Mouse (Mus musculus): ENCODE measurements at regions not wholly inside any gene's neighbourhood (a gene's known extent, or its start where the extent isn't known, plus 50 kb on each side); places are given as distances from the start of the nearest gene placed in this dataset.

GRCm38 (mm10) chr8:115626396-115627136 lies 81.0 kb downstream of the Maf start:
- no peaks in the 10 kb centered on the region for H3K9me3 ChIP-seq (replicated peaks)
- H3K9ac ChIP-seq: no peak overlapping the region
- H3K4me1 ChIP-seq: no peaks in the 10 kb centered on the region; the same call in 1 of the 2 replicates
- no peak overlapping the region for H3K4me2 ChIP-seq
- 47% methylated on average over 7 of the region's 7 CpGs for WGBS (ENCODE audit: insufficient replicate concordance)
- no peaks in the 10 kb centered on the region for H3K36me3 ChIP-seq
- H3K4me3 ChIP-seq: no peak overlapping the region
- ATAC-seq: no peak
- no peaks in the 10 kb centered on the region for H3K27me3 ChIP-seq (replicated peaks)
- no peak overlapping the region for H3K27ac ChIP-seq

GRCm38 (mm10) chr8:115625072-115625471 lies 82.5 kb downstream of the Maf start:
- Histone ChIP-seq H3K4me3 (no peak overlapping the region), H3K9ac (no peak overlapping the region), H3K36me3 (no peaks in the 10 kb centered on the region), H3K4me1 (no peaks in the 10 kb centered on the region; the same call in 1 of the 2 replicates), H3K27ac (no peak overlapping the region), H3K9me3 (replicated peaks) (no peaks in the 10 kb centered on the region), H3K27me3 (replicated peaks) (no peaks in the 10 kb centered on the region), H3K4me2 (no peak overlapping the region)
- WGBS (ENCODE audit: insufficient replicate concordance): 74% methylated on average over 1 of the region's 1 CpGs
- no peak for ATAC-seq

- Histone ChIP-seq H3K4me3 (no peak overlapping the region), H3K27ac (no peak overlapping the region), H3K9me3 (replicated peaks) (no peaks in the 10 kb centered on the region), H3K9ac (no peak overlapping the region), H3K4me2 (no peak overlapping the region), H3K36me3 (no peaks in the 10 kb centered on the region), H3K27me3 (replicated peaks) (no peaks in the 10 kb centered on the region), H3K4me1 (no peaks in the 10 kb centered on the region)
- ATAC-seq: no peak
- 40% methylated on average over 13 of the region's 13 CpGs for WGBS (ENCODE audit: insufficient replicate concordance)
Observed at GRCm38 (mm10) chr8:115618049-115618760, 89.4 kb downstream of the Maf start.

GRCm38 (mm10) chr8:115616871-115617605 lies 90.6 kb downstream of the Maf start:
- Histone ChIP-seq H3K27me3 (replicated peaks) (no peaks in the 10 kb centered on the region), H3K36me3 (no peaks in the 10 kb centered on the region)
- no peak for ATAC-seq

GRCm38 (mm10) chr8:115613946-115614584 lies 93.5 kb downstream of the Maf start:
- no peak overlapping the region for H3K4me3 ChIP-seq

More at GRCm38 (mm10) chr8:115616871-115617605, 90.6 kb downstream of the Maf start:
- Histone ChIP-seq H3K9me3 (replicated peaks) (no peaks in the 10 kb centered on the region), H3K27ac (no peak overlapping the region), H3K4me1 (no peaks in the 10 kb centered on the region), H3K9ac (no peak overlapping the region), H3K4me2 (no peak overlapping the region), H3K4me3 (no peak overlapping the region)
- 73% methylated on average over 9 of the region's 9 CpGs for WGBS (ENCODE audit: insufficient replicate concordance)

GRCm38 (mm10) chr8:115612119-115612518 lies 95.5 kb downstream of the Maf start:
- H3K4me1 ChIP-seq: no peaks in the 10 kb centered on the region
- H3K27ac ChIP-seq: no peak overlapping the region
- WGBS (ENCODE audit: insufficient replicate concordance): 46% methylated on average over 3 of the region's 3 CpGs
- no peak overlapping the region for H3K4me3 ChIP-seq
- no peak overlapping the region for H3K4me2 ChIP-seq
- H3K27me3 ChIP-seq (replicated peaks): no peaks in the 10 kb centered on the region
- no peak for ATAC-seq
- no peak overlapping the region for H3K9ac ChIP-seq
- H3K36me3 ChIP-seq: no peaks in the 10 kb centered on the region
- no peaks in the 10 kb centered on the region for H3K9me3 ChIP-seq (replicated peaks)

More at GRCm38 (mm10) chr8:115613946-115614584, 93.5 kb downstream of the Maf start:
- Histone ChIP-seq H3K4me2 (no peak overlapping the region), H3K27me3 (replicated peaks) (no peaks in the 10 kb centered on the region), H3K4me1 (no peaks in the 10 kb centered on the region), H3K9ac (no peak overlapping the region), H3K36me3 (no peaks in the 10 kb centered on the region), H3K27ac (no peak overlapping the region), H3K9me3 (replicated peaks) (no peaks in the 10 kb centered on the region)
- no peak for ATAC-seq
- WGBS (ENCODE audit: insufficient replicate concordance): 28% methylated on average over 5 of the region's 5 CpGs

- Histone ChIP-seq H3K4me2 (no peak overlapping the region), H3K36me3 (no peaks in the 10 kb centered on the region), H3K9ac (no peak overlapping the region), H3K27me3 (replicated peaks) (no peaks in the 10 kb centered on the region), H3K4me3 (no peak overlapping the region), H3K4me1 (0 out of 2 replicates have a peak, but pooled peaks cover 6% of the 10 kb centered on the region), H3K9me3 (replicated peaks) (no peaks in the 10 kb centered on the region), H3K27ac (no peak overlapping the region)
- 65% methylated on average over 6 of the region's 6 CpGs for WGBS (ENCODE audit: insufficient replicate concordance)
- ATAC-seq: no peak
Observed at GRCm38 (mm10) chr8:115599771-115600170, 107.8 kb downstream of the Maf start.

- Histone ChIP-seq H3K9ac (no peak overlapping the region), H3K27me3 (replicated peaks) (no peaks in the 10 kb centered on the region), H3K27ac (no peak overlapping the region), H3K36me3 (no peaks in the 10 kb centered on the region), H3K9me3 (replicated peaks) (no peaks in the 10 kb centered on the region), H3K4me3 (no peak overlapping the region), H3K4me2 (no peak overlapping the region), H3K4me1 (0 out of 2 replicates have a peak, but pooled peaks cover 6% of the 10 kb centered on the region)
- WGBS (ENCODE audit: insufficient replicate concordance): 16% methylated on average over 10 of the region's 10 CpGs
- no peak for ATAC-seq
Observed at GRCm38 (mm10) chr8:115597226-115597953, 110.2 kb downstream of the Maf start.

- no peak for ATAC-seq
- Histone ChIP-seq H3K9ac (no peak overlapping the region), H3K36me3 (no peaks in the 10 kb centered on the region), H3K4me2 (no peak overlapping the region), H3K27ac (no peak overlapping the region), H3K9me3 (replicated peaks) (no peaks in the 10 kb centered on the region), H3K4me1 (no peaks in the 10 kb centered on the region), H3K27me3 (replicated peaks) (no peaks in the 10 kb centered on the region), H3K4me3 (no peak overlapping the region)
- WGBS (ENCODE audit: insufficient replicate concordance): 72% methylated on average over 2 of the region's 2 CpGs
Observed at GRCm38 (mm10) chr8:115589721-115590120, 117.9 kb downstream of the Maf start.

- Histone ChIP-seq H3K36me3 (no peaks in the 10 kb centered on the region), H3K27ac (no peak overlapping the region), H3K9ac (no peak overlapping the region), H3K4me1 (no peaks in the 10 kb centered on the region), H3K4me3 (no peak overlapping the region), H3K27me3 (replicated peaks) (no peaks in the 10 kb centered on the region), H3K9me3 (replicated peaks) (no peaks in the 10 kb centered on the region), H3K4me2 (no peak overlapping the region)
- ATAC-seq: no peak
- WGBS (ENCODE audit: insufficient replicate concordance): 85% methylated on average over 2 of the region's 2 CpGs
Observed at GRCm38 (mm10) chr8:115589076-115589475, 118.5 kb downstream of the Maf start.

- Histone ChIP-seq H3K4me3 (no peak overlapping the region), H3K27ac (no peak overlapping the region), H3K27me3 (replicated peaks) (no peaks in the 10 kb centered on the region), H3K9ac (no peak overlapping the region), H3K9me3 (replicated peaks) (no peaks in the 10 kb centered on the region), H3K4me2 (no peak overlapping the region), H3K4me1 (no peaks in the 10 kb centered on the region), H3K36me3 (no peaks in the 10 kb centered on the region)
- no peak for ATAC-seq
- WGBS (ENCODE audit: insufficient replicate concordance): 66% methylated on average over 8 of the region's 8 CpGs
Observed at GRCm38 (mm10) chr8:115584311-115584907, 123.2 kb downstream of the Maf start.

Measured in liver, embryonic 12.5 days (tissue).